Mouse (Mus musculus) ES-E14 (cell line): ENCODE results near the gene Bach2.

Experiments
- CHD2 ChIP-seq: IDR thresholded peaks from 2 replicates; pipeline ENCODE4 v1.6.1; 2014; ENCODE audit warnings: mild to moderate bottlenecking, low read depth, low read length, inconsistent platforms
- MAFK ChIP-seq: IDR thresholded peaks from 2 replicates; pipeline ENCODE4 v1.6.1; 2014; ENCODE audit warnings: mild to moderate bottlenecking, low read depth, low read length, inconsistent platforms; ENCODE audit not compliant: insufficient read depth
- ZC3H11A ChIP-seq: IDR thresholded peaks from 2 replicates; pipeline ENCODE4 v1.6.1; 2012; ENCODE audit warnings: low read depth, mild to moderate bottlenecking, inconsistent platforms, low read length, borderline replicate concordance
- ZNF384 ChIP-seq: IDR thresholded peaks from 2 replicates; pipeline ENCODE4 v1.6.1; 2012; ENCODE audit warnings: low read depth, low read length, inconsistent platforms

DNA sequence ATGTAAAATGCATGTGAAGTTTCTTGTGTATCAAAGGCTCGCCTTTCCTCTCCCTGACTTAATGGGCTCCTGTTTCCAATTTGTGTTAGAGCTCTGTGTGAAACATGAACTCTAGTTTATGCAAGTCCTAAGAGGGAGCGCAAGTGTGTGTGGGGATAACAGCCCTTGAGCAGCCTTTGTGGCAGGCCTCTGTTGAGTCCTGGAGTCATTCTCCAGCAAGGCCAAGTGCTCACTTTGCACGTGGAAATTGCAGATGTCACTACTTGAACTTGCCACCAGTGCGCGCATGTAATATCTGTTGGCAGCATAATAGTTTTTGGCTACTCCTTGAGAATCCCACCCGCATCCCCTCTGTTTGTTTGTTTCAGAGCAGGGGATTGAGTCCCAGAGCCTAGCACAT, 28.1 kb downstream of the Bach2 start:
- TF ChIP-seq ZC3H11A (no peak), CHD2 (no peak), ZNF384 (no peak), MAFK (no peak)
